Mouse (Mus musculus): ENCODE results near the gene Gucd1.
A peak's percentile ranks its signal among the peaks of the same experiment; 100 is the strongest.
"Not testable (repeated sequence)": the region's sequence is repeated elsewhere in the genome, so short reads cannot be mapped to it uniquely, and the experiment has no call there.

Gene Gucd1

DNA sequence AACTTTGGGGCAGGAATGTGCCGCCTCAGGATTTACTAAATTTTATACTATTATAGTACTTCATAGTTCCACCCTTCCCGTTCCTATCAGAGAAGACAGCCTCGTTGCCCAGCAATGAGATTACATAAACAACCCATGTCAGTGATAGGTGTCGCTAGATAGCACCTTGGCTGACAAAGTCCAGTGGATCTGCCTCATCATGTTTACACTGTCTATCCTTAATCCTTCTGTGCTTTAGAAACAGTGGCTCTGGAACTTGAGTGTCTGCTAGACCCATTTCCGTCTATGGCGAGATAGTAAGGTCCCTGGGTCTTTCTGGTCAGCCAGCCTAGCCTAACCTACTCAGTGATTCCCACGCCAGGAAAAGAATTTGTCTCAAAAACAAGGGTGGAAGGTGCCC lies 17.4 kb downstream of the Gucd1 start:
- DNase-seq = no peak

DNA sequence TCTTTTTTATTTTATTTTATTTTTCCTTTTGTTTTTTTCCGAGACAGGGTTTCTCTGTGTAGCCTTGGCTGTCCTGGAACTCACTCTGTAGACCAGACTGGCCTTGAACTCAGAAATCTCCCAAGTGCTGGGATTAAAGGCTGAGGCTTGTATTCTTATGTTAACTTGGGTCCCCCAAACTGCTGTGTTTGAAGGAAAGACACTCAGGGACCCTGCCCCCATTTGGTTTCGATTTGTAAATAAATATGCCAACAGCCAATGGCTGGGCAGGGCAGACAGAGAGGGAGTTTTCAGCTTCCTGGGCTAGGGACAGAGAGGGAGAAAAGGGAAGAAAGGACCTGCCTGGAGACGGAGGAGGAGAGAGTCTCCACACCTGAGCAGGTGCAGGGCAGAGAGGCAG lies 18.0 kb downstream of the Gucd1 start:
- no peak for DNase-seq

DNA sequence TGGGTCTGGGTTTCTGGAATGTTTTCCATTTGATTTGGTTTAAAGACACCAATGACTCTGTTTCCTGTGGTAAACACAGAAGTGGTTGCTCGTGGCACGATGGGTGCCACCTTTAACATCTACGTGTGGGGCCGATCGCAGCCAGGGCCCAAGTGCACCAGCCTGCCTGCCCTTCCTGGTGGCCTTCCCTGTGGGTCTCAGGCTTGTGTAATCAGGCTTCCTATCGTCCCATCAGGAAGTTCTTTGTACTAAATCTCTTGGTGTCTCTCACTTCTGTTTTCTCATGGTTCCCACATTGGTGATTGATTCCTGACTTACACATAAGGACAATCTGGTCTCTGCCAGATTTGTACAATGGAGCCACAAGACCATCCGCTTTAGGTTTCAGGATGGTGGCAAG lies 18.6 kb downstream of the Gucd1 start:
- DNase-seq = not testable (repeated sequence)

DNA sequence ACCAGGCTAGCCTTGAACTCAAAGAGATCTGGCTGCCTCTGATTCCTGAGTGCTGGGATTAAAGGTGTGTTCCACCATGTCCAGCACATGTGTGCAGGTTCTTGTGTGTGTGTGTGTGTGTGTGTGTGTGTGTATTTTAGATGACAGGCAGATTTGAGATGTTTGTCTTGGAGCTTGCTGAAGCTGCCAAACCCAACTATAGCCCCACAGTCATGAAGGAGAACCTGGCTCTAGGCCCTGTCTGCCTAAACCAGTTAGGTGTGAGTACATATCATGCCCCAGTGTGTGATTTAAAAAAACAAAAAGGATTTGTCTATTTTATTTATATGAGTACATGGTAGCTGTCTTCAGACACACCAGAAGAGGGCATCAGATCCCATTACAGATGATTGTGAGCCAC lies 21.9 kb downstream of the Gucd1 start:
- DNase-seq = no peak

DNA sequence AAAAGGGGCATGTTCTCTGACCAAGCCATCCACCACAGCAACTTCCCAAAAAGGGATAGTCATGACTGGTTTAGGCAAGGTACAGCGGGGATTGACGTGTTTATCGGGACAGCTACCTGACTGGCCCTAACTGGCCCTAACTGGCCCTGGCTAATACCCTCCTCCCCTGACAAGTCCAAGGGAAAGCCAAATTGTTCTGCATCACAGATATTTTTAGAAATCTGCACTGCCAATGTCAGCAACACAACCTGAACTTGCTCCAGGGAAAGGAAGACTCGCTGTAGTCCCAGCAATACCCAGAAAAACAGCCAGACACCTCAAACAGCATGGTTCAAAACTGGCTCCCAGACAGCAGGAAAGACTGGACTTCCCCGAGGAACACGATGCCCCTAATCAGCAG lies 22.5 kb downstream of the Gucd1 start:
- DNase-seq = no peak

DNA sequence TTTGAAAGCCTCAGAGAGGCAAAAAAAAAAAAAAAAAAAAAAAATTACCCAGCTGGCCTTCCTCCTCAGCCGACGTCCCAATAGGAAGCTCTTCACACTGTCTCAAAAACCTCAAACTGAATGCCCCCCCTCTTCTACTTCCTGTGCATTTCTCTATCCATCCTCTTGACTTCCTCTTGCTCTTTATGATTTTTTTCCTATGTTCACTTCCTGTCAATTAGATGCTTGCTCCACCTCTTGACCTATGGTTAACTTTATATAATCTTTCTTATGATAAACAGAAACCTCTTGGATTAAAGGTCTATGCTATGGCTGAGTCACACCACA lies 25.9 kb downstream of the Gucd1 start:
- peak; percentile 38 for DNase-seq

DNA sequence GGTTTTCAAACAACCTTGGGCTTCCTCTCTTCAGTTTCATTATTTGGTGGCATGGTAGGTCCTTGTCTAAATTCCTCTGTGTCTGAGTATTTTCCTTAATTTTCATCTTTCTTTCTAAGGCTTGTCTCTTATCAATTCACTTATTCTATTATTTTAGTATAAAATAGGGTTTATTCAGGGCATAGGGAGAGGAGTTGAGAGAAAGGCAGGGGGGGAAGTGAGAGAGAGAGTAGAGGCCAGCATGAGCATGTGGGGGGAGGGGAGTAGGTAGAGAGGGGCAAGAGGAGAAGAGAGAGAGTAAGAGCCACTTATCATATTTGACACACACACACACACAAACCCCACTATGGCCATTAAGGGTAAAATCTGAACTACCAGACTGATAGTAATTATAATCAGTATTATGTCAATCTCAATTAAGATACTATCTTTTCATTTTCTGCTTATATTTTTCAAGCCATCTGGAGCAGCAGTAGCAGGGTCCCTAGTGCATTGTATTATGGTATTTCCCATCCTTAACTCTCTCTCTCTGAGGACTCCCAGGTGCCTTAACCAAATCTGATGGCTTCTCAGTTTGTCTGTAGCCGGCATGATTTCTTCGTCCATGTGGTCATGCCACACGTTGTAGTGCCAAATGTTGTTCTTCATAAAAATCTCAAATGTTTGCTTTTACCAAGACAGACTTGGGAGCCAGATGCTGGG lies 26.4 kb downstream of the Gucd1 start:
- DNase-seq = no peak

DNA sequence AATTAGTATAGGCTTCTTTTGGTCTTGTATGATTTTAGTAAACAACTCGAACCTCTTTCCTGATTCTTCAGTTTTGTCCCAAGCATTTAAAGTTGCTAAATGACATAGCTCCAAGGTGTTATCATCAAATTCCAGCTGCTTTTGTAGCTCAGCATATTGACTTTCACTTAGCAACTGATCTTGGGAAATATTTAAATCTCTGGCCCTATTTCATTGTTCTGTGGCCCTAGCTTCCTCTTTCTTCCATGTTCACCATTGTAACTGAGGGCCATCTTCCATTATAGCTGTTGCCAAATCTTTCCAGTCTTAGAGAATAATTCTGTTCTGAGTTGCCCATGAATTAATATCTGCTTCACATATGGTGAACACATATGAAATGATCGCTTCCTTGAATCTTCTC lies 27.0 kb downstream of the Gucd1 start:
- no peak for DNase-seq

DNA sequence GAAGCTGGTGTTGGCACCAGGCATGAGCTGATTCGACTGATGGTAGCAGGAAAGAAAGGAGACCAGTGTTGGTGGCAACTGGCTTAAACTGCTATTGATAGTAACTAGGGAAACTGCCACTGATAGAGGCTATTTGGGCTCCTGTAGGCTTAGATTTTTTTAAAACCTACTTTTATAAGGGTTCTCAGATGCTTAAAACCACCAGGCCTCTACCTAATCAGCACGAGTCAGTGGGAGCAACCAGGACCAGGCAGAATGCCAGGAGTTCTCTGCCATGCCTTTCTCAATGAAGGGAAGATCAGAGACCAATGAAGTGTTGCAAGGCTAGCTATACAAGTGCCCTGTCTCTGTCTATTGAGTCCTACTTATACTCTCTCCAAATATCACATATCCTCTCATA lies 28.2 kb downstream of the Gucd1 start:
- DNase-seq = no peak

DNA sequence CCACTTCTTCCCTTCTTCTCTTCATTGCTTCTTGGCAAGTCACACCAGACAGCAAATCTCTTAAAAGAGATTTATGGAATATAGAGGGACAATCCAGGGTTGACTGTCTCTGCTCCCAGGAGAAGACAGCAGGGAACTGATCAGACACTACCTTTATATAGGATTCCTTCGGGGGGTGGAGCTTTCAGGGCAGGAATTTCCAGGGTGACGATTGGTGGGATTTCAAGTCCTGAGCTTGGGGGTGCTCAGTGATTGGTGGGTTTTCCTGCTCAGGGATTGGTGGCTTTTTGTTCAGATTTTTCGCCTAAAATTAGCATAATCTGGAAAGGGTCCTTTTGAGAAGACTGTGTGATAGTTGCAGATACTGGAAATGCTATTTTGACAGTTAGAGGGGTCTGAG lies 30.6 kb downstream of the Gucd1 start:
- no peak for DNase-seq

DNA sequence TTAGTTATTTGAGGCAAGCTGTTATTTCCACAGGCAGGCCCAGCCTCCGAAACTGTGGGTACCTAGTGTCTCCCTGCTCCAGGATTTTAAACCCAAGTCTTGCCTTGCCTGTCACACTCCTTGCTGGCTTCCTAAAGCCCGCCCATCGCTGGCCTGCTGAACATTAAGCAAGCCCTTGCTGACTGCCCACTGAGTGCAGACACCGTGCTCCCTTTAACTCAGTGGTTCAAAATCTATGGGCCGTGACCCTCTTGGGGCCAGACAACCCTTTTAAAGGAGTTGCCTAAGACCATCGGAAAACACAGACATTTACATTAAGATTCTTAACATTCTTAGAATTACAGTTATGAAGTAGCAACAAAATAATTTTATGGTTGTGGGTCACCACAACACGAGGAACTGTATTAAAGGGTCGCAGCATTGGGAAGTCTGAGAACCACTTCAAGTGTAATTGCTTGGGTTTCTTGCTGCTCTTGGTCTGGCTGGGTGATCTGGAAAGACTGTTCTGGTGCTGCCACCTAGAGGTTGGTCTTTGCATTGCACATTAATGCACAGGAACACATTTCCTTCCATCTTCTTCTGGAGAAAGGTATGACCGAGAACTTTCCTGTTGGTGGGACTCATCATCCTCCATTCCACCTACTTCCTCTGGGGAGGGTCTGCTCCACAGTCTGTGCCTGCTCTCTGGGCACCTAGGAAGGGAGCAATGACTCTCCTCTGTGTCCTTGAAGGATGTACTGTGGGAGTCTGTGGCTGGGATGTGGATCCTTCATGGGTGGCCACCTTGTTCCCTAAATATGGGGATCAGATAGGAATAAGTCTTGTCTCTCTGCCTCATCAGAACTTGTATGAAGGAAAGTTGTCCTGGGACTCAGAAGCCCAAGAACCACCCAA lies 31.4 kb downstream of the Gucd1 start:
- DNase-seq = peak; percentile 77

DNA sequence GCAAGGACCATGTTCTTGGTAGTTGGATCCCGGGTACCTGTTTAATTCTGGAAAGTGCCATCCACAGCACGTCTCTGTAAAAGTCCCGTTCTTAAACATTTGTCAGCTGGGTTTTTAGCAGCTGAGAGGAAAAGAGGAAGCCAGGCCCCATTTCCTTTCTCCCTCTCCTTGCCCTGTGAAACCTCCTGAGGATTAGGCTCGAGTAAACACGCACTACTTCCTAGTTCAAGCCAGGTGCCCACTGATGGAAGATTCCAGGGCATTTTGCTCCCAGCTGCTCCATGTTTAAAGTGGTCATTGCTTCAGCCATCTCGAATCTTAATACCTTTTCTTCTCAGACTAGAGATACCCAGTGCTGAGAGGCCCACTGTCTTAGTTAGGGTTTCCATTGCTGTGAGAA lies 33.0 kb downstream of the Gucd1 start:
- no peak for DNase-seq

DNA sequence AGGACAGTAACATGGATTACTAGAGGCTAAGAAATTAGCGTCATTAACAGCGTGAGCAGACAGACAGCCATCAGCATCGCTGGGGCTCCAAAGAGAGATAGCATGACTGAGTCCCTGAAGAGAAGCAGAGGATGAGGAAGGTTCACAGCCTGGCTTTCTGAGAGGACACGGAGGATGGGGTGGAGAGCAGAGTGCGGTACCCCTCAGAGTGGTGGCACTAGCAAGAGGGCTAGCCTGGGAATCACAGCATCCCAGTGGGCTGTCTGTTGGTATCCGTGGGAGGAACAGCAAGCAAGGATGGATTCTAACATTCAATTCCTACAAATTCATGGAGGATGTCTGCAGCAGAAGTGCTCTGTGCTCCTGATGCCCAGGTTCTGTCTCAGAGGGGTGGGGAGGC lies 33.7 kb downstream of the Gucd1 start:
- DNase-seq = no peak

DNA sequence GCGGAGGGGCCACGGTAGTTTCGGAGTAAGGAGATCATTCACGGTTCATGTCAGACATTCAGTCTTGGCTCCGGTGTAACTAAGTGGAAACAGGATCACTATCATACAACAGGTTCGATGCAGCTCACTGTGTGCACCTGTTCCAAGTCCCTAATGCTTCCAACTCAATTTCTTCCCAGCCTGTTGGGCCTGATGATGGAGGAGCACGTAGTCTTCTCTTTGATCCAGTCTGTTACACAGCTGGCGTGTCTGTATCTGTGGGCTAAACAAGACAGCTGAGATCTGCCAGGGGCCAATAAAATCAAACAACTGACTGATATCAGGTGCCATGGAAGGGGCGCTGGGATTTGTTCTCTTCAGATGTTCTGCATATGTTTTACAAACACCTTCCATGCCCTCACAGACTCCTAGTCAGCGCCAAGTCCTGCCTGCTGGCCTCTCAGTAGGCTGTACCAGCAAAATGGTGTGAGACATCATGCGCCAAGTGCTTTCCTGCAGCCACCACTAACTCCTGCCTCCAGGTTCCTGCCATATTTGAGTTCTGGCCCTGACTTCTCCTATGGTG lies 34.8 kb downstream of the Gucd1 start:
- DNase-seq = no peak

DNA sequence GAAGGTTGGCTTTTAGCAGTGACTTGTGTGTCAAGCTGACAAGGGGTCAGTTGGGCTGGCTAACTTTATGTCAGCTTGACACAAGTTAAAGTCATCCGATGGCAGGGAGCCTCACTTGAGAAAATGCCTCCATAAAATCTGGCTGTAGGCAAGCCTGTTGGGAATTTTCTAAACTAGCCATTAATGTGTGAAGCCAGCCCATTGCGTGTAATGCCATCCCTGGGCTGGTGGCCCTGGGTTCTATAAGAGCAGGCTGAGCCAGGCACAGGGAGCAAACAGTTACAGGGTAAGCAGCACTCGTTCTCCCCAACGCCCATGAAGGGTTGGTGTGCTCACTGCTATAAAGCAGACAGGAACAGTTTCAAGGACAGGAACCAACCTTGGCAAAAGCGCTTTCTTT lies 35.5 kb downstream of the Gucd1 start:
- DNase-seq = no peak

DNA sequence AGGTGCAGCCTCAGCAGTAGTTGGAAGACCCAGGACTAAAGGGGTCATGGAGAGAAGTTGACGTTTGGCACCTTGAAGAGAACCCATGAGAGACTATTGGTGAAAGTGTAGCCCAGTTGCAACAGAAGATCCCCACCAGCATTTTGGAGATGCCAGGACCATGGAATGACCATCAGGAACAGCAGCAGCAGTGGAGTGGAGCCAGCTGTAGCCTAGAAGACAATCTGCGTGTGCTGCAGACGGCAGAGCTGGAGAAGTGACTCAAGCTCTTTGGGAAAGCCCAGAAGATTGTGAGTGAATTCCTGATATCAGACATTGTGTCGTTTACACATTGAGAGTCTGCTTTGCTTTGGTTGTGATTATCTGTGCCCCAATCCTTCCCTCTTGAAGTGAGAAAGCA lies 36.1 kb downstream of the Gucd1 start:
- DNase-seq = no peak

DNA sequence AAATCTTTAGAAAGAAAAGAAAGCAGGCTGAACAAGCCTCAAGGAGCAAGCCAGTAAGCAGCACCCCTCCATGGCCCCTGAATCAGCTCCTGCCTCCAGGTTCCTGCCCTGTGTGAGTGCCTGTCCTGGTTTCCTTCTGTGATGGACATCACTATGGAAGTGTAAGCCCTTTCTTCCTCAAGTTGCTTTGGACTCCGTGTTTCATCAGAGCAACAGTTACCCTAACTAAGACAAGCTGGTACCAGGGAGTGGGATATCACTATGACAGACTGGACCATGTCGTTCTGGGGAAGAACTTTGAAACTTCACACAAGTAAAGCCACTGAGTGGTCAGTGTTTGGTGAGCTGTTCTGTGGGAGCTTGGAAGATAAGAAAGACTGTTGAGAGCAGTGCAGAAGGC lies 37.8 kb downstream of the Gucd1 start:
- no peak for DNase-seq

DNA sequence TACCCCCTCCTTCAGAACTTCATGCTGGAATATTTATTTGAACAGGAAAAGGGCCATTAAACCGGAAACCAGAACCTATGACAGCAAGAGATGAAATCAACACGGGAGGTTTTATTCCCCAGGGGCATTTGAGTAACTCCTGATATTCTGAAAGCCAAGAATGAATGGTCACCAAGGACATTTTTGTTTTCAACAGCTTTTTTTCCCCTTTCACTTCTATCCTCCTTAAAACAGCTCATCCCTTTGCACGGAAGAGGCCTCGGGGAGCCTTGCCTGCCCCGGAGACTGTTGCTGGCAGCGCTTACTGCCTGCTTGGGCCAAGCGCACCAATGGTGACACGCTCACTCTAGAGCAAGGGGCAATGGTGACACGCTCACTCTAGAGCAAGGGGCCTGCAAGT lies 40.7 kb downstream of the Gucd1 start:
- no peak for DNase-seq

DNA sequence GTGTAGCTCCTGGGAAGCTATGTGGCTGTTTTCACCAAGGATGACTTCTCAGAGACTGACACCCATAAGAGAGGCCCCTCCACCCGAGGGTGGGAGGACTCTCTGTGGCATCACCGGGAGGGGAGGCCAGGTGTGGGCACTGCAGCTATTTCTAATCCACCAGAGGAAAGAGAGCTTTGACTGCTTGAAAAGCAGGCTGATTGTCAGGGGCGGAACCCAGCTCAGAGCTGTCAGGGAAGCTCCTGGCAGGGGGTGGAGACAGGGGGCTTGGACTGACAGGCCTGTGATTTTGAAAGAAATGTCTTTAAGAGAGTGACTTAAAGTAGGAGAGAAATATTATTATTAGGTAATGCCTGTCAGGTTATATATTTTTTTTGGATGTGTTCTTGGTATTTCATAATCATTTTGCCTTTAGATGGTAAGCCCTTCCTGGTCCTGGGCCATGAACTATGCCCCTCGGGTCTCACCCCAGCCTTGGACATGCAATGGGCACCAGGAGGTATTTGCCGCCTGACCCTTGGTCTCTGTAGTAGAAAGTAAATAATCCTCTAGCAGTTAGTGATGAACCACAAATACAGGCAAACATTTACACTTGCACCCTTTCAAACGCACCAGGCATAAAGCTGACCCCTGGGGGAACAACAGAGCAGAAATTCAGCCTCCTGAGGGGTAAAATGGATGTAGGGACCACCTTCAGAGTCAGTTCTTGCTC lies 42.5 kb downstream of the Gucd1 start:
- not testable (repeated sequence) for DNase-seq

DNA sequence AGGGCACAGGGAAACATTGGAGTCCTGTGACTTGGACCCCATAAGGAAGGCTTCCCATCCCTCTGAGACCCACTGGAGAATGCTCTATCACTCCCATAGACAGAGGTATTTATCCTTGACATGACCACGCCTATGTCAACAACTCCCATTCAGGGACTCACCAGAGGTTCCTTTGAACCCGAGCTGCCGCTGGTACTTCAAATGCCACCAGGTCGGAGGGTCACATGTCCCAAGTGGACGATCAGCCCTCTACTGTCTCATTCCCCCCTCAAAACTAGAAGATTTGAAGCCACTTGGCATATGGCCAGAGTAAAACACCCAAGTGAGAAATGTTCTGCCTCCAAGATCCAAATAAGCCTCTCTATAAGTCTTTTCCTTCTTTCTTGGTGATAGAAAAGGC lies 43.2 kb downstream of the Gucd1 start:
- DNase-seq = no peak

DNA sequence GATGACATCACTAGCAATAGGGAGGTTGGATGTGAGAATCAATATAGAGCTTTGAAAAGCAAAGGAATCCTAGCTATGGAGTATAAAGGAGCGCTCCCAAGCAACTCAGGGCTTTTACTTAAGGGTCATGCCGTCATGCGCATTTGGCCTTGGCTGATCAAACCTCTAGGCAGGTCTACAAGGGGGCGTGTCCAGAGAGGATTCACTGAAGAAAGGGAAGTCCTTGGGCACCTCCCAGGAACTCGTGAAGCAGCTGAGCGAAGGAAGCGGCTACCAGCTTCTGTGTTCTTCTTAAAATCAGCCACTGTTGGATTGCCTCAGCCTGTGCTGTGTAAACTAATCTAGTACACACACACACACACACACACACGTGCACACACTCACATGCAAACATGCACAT lies 44.4 kb downstream of the Gucd1 start:
- DNase-seq = no peak

DNA sequence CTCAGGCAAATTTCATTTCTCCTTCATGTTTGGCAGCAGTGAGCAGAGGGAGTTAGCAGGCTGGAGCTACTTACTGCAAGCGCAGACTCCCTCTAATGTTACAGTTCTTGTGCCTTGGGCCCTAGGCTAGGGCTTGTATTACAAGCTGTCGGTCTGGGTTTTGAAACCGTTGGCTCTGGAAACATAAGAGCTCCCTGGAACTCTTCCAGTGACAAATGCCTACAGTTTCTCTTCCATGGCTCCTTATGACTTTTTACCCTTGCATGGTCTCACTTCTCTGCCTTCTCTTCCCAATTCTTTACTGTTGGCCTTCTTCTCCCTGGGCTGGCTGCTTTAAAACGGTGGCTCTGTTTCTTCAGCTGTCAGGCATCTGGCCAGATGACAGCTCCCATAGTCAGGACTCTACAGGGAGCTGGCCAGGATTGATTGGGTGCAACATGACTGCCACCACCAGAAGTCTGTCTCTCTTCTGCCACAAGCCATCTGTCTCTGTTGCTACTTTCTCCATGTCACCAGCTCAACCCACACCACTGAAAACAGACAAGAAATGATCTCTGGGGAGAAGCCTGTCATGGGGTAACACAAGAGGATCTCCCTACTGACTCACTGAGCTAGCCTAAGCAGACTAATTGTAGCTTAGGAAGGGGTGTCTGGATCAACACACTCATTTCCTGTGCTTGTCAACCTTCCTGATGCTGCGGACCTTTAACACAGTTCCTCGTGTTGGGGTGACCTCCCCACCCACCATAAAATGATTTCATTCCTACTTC lies 51.8 kb downstream of the Gucd1 start:
- no peak for DNase-seq

DNA sequence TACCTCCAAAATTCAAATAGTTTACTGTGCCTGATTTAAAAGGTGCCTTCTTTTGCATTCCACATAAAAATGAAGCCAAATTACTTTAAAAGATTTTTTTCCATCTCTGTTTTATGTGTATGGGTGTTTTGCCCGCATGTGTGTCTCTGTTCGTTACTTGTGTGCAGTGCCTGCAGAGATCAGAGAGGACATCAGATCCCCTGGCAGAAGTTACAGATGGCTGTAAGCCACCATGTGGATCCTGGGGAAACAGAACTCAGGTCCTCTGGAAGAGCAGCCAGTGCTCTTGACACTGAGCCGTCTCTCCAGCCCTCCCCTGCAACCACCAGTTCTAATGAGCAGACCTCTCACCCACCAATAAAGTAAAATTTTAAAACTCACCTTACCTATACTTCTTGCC lies 55.0 kb downstream of the Gucd1 start:
- DNase-seq = no peak
